Mouse (Mus musculus) hindbrain, embryonic 11.5 days (tissue): ENCODE data around the gene Samd9l. TPM values are rescaled to one million over a fixed set of nuclear protein-coding genes. Genes with fewer than 3 reads are reported as not detected.
"Not testable (repeated sequence)": the region's sequence is repeated elsewhere in the genome, so short reads cannot be mapped to it uniquely, and the experiment has no call there.

Experiments
- ATAC-seq: fragments of 200-750 bp; cut with Nextera tagmentation; 2 replicates; pipeline ENCODE4 v1.8.0; 2017; ENCODE audit warnings: mild to moderate bottlenecking, moderate TSS enrichment, moderate library complexity; ENCODE audit not compliant: low FRiP score
- DNase-seq: peaks from one replicate; pipeline ENCODE4 v3.0.0-alpha.2; 2015; ENCODE audit warnings: low spot score
- H3K27ac ChIP-seq: fragments of 300-500 bp; sonication (generic); 2 replicates; pipeline ENCODE4 v1.5.1; 2014; ENCODE audit warnings: mild to moderate bottlenecking, low read depth, low read length
- H3K27me3 ChIP-seq: fragments of 300-500 bp; sonication (generic); 2 replicates; pipeline ENCODE4 v1.6.1; 2014; ENCODE audit warnings: mild to moderate bottlenecking, low read length, moderate library complexity, mixed read lengths; ENCODE audit not compliant: control insufficient read depth, insufficient read depth
- H3K36me3 ChIP-seq: fragments of 300-500 bp; sonication (generic); 2 replicates; pipeline ENCODE4 v1.6.1; 2014; ENCODE audit warnings: mild to moderate bottlenecking, low read length, moderate library complexity, mixed read lengths; ENCODE audit not compliant: control insufficient read depth, insufficient read depth
- H3K4me1 ChIP-seq: fragments of 300-500 bp; sonication (generic); replicated peaks from 2 replicates; pipeline ENCODE4 v1.6.1; 2014; ENCODE audit warnings: low read length, mixed read lengths; ENCODE audit not compliant: control insufficient read depth, insufficient read depth
- H3K4me2 ChIP-seq: fragments of 300-500 bp; sonication (generic); replicated peaks from 2 replicates; pipeline ENCODE4 v1.6.1; 2014; ENCODE audit warnings: mild to moderate bottlenecking, low read depth, low read length
- H3K4me3 ChIP-seq: fragments of 300-500 bp; sonication (generic); 2 replicates; pipeline ENCODE4 v1.5.1; 2014; ENCODE audit warnings: low read depth, low read length
- H3K9ac ChIP-seq: fragments of 300-500 bp; sonication (generic); 2 replicates; pipeline ENCODE4 v1.6.1; 2014; ENCODE audit warnings: low read depth, low read length
- H3K9me3 ChIP-seq: fragments of 300-500 bp; sonication (generic); 2 replicates; pipeline ENCODE4 v1.6.1; 2016; ENCODE audit warnings: low read length; ENCODE audit not compliant: control insufficient read depth
- WGBS: fragments of 180-500 bp; shearing (Covaris S2); extraction: QIAGEN DNeasy Blood & Tissue Kit; methylation state at CpG from one replicate; pipeline ENCODE4 v1.1.7; 2014; 5-methylcytosine and 5-hydroxymethylcytosine counted together
- polyA plus RNA-seq: library from polyadenylated mRNA; unstranded; fragments of >200 nt; fragmentation: Nextera tagmentation; extraction: Ambion mirVana; gene quantifications from 2 replicates; pipeline ENCODE4 v1.2.1, GENCODE M21; 2014

Gene Samd9l
- polyA plus RNA-seq, 1 experiment from 2014 or later = 0.83 TPM

DNA sequence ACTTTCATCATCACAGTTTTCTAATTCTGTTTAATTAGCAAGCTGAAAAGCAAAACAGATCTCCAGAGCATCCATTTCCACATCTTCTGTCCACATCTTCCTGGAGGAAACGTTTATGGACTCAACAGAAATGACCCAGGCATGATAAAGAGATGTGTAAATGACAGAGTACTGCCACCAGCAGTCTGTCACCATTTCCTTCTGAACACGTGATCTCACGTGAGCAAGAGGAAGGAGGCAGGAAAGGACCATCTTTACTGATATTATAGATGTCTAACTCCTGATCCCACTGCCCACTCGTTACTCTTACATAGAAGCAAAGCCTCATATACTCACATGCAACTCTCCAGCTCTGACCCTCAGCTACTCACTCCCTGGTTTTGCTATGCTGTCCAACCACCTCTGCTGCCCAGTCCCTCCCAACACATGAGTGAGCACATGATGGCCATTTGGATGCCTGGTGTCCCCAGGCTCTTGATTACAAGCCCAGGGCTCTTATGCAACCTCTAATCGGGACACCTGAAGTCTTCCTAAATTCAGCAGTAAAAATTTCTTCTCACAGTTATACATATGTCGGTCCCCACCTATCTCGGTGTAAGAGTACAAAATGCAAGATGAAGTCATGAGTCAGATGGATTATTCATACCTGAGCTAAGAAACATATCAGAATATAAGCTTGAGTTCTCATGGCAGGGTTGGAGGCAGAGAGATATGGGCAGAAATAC lies 2.0 kb downstream of the Samd9l start:
- H3K36me3 ChIP-seq, ATAC-seq, H3K4me2 ChIP-seq, H3K27ac ChIP-seq, H3K4me3 ChIP-seq, H3K4me1 ChIP-seq, DNase-seq, H3K27me3 ChIP-seq, H3K9ac ChIP-seq, H3K9me3 ChIP-seq: not testable (repeated sequence)
- 88% methylated on average over 5 of the region's 7 CpGs for WGBS

DNA sequence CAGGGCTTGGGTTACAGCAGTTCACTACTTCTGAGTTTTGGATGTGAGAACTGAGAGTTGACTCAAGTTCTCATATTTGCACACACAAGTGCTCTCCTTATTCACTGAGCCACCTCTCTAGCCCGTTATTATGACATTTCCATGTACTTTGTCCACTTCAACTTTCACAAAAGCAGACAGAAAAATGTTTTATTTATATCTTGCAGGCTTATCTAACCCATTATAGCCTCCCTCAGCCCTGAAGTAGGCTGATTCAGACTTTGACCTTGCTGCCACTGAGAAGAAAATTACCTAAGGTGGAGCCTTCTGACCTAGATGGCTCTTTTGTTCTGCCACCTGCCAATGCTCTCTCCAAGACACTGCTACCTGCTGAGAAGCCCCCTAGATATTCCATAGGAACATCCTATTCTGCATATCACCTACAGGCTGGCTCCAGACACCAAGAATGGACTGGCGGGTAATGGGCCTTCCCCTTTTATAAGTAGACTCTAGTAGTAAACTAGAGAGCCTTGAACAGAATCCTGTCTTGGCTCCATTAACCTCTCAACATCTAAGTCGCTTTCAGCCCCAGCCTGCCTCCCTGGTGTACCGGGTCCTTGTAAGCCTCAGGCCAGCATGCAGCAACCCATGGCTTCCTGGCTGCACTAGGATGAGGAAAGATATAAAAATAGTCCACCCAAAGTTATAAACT lies 3.3 kb downstream of the Samd9l start:
- not testable (repeated sequence) for H3K36me3 ChIP-seq, H3K4me2 ChIP-seq, H3K4me1 ChIP-seq, ATAC-seq, H3K9ac ChIP-seq, DNase-seq, H3K4me3 ChIP-seq, H3K27ac ChIP-seq, H3K9me3 ChIP-seq, H3K27me3 ChIP-seq
- 62% methylated on average over 4 of the region's 4 CpGs for whole genome bisulfite sequencing

GRCm38 (mm10) chr6:3389995-3390394 lies 9.4 kb downstream of the Samd9l start:
- Histone ChIP-seq H3K4me1 (no peaks in the 10 kb centered on the region), H3K9ac (no peak overlapping the region), H3K27ac (no peak overlapping the region), H3K27me3 (no peaks in the 10 kb centered on the region), H3K4me3 (no peak overlapping the region), H3K9me3 (no peaks in the 10 kb centered on the region), H3K4me2 (no peak overlapping the region), H3K36me3 (no peaks in the 10 kb centered on the region)
- no peak for DNase-seq
- no peak for ATAC-seq
- WGBS = 90% methylated on average over 1 of the region's 1 CpGs

DNA sequence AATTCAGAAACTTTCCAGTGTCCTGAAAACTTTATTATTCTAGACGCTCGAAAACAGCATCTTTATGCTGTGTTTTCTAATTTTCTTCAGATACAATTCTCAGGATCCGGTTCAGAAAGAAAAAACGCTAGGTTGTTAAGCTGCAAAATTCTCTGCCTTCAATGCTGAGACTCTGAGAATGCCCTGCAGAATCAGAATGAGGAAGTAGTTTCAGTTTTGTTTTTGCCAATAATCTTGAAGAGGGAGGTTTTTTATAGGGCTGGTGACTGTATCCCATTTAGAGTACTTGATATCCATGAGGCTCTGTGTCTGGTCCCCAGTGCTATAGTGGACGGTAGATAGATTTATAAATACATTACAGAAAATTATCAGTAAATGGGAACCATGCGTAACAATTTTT lies 12.8 kb downstream of the Samd9l start:
- Histone ChIP-seq H3K4me3 (no peak overlapping the region), H3K4me2 (no peak overlapping the region), H3K9me3 (no peaks in the 10 kb centered on the region), H3K36me3 (no peaks in the 10 kb centered on the region), H3K27me3 (no peaks in the 10 kb centered on the region), H3K27ac (no peak overlapping the region), H3K4me1 (no peaks in the 10 kb centered on the region), H3K9ac (no peak overlapping the region)
- 92% methylated on average over 6 of the region's 6 CpGs for WGBS
- ATAC-seq = no peak
- no peak for DNase-seq

GRCm38 (mm10) chr6:3384816-3385215 lies 14.6 kb downstream of the Samd9l start:
- H3K27ac ChIP-seq, H3K9me3 ChIP-seq, H3K4me1 ChIP-seq, ATAC-seq, H3K27me3 ChIP-seq, H3K4me2 ChIP-seq, H3K4me3 ChIP-seq, DNase-seq, H3K9ac ChIP-seq, H3K36me3 ChIP-seq: not testable (repeated sequence)

- not testable (repeated sequence) for H3K36me3 ChIP-seq, H3K27me3 ChIP-seq, H3K4me2 ChIP-seq, ATAC-seq, H3K4me1 ChIP-seq, H3K9me3 ChIP-seq, H3K4me3 ChIP-seq, DNase-seq, H3K9ac ChIP-seq, H3K27ac ChIP-seq
- 20% methylated on average over 1 of the region's 4 CpGs for WGBS
Measured at GRCm38 (mm10) chr6:3384115-3384791, 15.1 kb downstream of the Samd9l start.

DNA sequence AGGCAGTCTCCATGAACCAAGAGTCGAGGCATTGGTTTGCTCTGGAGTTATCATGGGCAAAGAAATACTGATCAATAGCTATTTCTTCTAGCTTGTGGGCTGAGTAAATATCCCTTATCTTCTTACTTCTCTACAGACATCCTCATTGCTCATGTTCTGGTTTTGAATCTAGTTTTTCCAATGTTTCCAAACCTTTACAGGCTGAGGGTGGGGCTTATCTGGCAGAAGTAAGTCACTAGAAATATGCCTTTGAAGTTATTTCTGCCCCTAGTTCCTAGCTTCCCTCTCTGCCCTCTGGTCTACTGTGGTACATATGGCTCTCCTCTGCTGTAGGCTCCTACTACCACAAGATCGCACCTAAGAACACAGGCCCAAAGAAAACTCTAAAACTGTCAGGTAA lies 20.2 kb downstream of the Samd9l start:
- H3K27me3 ChIP-seq = no peaks in the 10 kb centered on the region
- no peaks in the 10 kb centered on the region for H3K4me1 ChIP-seq
- no peak overlapping the region for H3K27ac ChIP-seq
- no peaks in the 10 kb centered on the region for H3K36me3 ChIP-seq
- DNase-seq = no peak
- ATAC-seq = no peak
- no peak overlapping the region for H3K9ac ChIP-seq
- H3K9me3 ChIP-seq = no peaks in the 10 kb centered on the region
- no peak overlapping the region for H3K4me3 ChIP-seq
- WGBS = 92% methylated on average over 2 of the region's 2 CpGs
- no peak overlapping the region for H3K4me2 ChIP-seq

GRCm38 (mm10) chr6:3376687-3377086 lies 22.7 kb downstream of the Samd9l start:
- ATAC-seq = no peak
- Histone ChIP-seq H3K9me3 (no peaks in the 10 kb centered on the region), H3K9ac (no peak overlapping the region), H3K4me1 (no peaks in the 10 kb centered on the region), H3K36me3 (no peaks in the 10 kb centered on the region), H3K4me3 (no peak overlapping the region), H3K4me2 (no peak overlapping the region), H3K27me3 (no peaks in the 10 kb centered on the region), H3K27ac (no peak overlapping the region)
- DNase-seq = no peak
- WGBS = 86% methylated on average over 5 of the region's 5 CpGs

- Histone ChIP-seq H3K4me1 (no peaks in the 10 kb centered on the region), H3K9me3 (no peaks in the 10 kb centered on the region), H3K4me3 (no peak overlapping the region), H3K27ac (no peak overlapping the region), H3K36me3 (no peaks in the 10 kb centered on the region), H3K27me3 (no peaks in the 10 kb centered on the region), H3K4me2 (no peak overlapping the region), H3K9ac (no peak overlapping the region)
- no peak for DNase-seq
- 83% methylated on average over 8 of the region's 8 CpGs for WGBS
- no peak for ATAC-seq
Measured at GRCm38 (mm10) chr6:3369527-3369926, 29.8 kb downstream of the Samd9l start.
